Mouse (Mus musculus) cerebellum, adult 2 months (tissue): Measurements from ENCODE around the gene Hist1h1c.
A peak's percentile ranks its signal among the peaks of the same experiment; 100 is the strongest.

Experiments used
- CTCF ChIP-seq: fragments of 200-500 bp; IDR thresholded peaks from 2 replicates; pipeline ENCODE4 v1.5.1; 2011; ENCODE audit warnings: low read depth, mild to moderate bottlenecking, control low read depth, low read length, moderate library complexity, borderline replicate concordance; ENCODE audit not compliant: insufficient read depth
- POLR2A ChIP-seq: fragments of 200-500 bp; IDR thresholded peaks from 2 replicates; pipeline ENCODE4 v1.6.1; 2011; ENCODE audit warnings: low read length, control low read depth, borderline replicate concordance; ENCODE audit not compliant: insufficient read depth

DNA sequence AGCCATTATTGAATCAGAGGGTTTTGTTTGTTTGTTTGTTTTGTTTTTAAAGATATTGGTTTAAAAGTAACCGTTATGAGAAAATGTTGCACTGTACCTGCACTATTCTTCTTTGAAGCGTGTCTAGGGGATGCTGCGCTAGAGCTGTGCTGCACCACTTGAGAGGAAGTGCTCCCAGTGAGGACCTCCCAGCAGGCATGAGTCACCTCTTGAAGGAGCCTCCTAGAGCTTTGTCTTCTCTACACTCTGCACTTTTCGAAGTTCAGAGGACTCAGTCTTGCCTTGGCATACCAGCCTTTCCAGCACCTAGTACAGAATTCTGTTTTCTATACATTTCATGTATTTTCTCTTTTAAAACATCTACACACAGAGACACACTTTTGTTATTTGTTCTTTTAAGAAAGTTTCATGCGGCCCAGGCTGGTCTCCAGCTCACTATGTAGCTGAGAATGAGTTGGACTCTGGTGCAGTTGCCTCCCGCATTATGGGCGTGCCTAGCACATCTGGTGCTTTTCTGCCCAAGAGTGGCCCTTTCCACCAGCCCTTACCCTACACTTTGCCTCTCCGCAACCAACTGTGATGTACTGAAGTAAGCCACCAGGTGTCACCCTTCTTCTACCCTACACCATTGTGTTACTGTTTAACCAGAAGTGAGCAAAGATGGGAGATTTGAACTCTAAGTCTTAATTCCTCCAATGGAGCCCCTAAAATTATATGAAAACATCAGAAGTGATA lies 37.7 kb upstream of the Hist1h1c start:
- TF ChIP-seq POLR2A (no peak), CTCF (peak; percentile 73)
